Mouse (Mus musculus) ovary, postnatal 10 days (tissue): ENCODE measurements at regions not wholly inside any gene's neighbourhood (a gene's known extent, or its start where the extent isn't known, plus 50 kb on each side); places are given as distances from the start of the nearest gene placed in this dataset.

Experiments used
- DNase-seq: peaks from one replicate; pipeline ENCODE4 v3.0.0; 2022; ENCODE audit warnings: low spot score

DNA sequence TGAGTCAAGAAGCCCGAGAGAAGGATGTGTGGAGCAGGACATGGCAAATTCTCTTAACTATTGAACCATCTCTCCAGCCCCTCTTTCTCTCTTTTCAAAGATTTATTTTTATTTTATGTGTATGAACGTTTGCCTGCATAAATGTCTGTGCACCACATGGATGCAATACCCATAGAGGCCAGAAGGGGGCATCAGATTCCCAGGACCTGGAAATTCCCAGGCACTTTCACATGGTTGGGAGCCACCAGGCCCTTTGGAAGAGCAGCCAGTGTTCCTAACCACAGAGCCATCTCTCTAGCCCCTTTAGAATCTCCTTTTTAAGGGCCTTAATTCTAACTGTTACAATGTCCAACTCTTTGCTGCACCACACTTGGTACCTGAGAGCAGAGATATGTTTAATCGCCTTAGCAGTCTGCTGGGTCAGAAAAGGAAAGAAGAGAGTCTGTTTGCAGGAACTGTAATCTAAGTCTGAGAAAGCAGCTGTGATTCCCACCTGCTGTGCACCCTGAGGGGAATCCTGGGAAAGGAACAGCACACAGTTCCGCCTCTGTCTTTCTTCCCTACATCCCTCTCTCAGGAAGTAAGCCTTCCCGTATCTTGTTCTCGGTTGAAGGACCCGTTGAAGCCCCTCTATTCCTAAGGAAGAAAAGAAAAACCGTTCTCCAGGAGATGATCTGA lies 186.8 kb downstream of the Katnal1 start:
- no peak for DNase-seq

DNA sequence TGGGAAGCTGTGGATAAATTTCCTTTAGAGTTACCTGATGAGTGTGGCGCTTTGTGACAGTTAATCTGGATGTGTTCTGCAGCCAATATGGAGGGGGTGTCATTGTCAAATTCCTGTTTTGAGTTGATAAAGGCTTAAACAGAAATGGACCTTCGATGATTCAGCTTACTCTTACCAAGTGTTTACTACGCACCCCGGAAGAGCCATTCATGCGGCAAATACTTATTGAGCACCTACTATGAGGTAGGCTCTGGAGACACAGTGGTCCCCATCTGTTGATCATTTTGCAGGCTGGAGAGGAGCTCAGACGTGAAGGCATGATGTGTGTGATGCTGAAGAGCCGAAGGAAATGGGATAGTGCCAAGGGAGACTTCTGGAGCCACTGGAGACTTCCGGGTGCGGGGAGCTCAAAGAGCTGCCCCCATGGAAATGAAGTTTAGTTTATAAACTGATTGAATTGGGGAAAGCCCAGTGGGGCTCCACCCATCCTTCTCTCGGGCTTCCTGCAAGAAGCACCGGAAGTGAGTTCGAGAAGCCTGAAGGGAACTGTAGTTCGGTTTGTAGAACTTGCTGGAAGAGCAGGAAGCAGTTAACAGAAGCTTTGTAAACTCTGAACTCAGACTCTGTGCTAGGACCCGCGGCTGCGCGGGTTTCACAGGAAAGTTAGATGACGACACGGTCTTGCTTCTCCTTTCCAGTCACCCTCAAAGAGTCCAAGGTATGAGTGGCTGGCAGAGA lies 187.7 kb downstream of the Katnal1 start:
- no peak for DNase-seq

DNA sequence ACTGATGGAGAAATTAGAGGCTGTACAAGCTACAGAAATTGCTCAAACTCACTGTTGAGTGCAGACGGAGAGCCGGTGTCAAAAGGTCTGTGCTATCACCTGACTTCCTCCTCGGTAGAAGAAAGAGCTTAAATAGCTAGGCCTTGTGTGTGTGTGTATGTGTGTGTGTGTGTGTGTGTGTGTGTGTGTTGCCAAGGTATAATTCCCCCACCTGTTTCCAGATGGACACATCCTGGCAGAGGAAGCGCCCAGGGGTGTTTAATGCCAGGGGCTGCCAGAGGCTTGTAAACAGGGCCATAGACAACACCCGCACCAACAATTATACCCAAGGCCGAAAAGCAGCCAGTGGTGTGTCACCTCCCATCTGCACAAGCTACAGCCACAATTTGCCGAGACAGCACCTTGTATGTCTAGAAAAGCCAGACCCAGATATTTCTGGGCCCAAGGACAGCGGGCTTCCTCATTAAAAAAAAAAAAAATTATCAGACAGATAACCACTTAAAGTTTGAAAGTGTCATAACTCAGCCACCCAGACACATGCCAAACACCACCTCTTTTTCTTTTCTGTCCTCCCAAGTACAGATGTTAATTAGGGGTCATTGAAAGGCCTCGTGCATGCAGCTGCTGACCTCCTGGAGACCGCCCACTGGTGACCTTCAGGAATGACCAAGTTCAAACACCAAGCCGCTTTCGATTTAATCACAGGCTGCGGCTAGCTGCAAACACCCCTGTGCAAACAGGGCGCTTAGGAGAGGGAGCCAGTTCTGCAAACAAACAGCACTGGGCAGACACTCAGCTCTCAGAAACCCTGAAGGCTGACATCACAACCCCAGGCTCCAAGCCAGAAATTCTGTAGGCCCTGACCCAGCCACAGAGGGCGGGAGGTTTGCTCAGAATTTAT lies 188.0 kb upstream of the Ubl3 start:
- peak; percentile 27 for DNase-seq

DNA sequence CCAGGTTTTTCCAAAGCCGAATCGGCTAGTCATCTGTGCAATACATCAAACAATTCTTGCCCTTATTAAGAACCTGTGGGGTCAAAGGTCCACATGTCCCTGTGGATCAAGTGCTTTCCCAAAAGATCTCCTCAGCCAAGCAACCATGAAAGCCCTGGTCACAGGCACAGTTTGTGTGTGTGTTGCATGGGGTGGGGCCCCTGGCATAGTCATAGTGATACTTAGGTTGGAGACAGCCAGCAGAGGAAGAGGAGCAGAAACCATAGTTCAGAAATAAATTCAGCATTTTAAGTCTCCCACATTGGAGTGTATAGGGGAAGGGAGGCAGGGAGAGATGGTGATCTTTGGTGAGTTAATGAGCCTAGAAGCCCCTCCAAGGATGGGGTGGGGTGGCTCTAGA lies 187.1 kb upstream of the Ubl3 start:
- DNase-seq = no peak

DNA sequence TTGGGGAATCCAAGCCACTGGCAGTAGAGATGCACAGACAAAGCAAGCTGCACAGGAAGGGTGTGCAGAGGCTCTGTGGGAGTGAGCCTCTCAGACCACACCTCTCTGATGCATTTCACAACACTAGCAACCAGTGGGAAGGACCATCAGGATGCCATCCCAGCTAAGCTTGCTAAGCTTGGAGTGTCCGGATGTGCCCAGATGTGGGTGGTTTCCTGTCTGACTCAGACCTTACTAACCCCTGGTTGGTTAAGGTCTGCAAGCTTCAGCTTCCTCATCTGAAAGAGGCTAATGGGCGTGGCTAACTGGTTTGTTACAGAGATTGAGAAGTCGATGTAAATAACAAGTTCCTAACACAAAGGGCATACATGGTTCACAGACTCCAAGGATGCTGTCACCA lies 186.6 kb upstream of the Ubl3 start:
- no peak for DNase-seq

DNA sequence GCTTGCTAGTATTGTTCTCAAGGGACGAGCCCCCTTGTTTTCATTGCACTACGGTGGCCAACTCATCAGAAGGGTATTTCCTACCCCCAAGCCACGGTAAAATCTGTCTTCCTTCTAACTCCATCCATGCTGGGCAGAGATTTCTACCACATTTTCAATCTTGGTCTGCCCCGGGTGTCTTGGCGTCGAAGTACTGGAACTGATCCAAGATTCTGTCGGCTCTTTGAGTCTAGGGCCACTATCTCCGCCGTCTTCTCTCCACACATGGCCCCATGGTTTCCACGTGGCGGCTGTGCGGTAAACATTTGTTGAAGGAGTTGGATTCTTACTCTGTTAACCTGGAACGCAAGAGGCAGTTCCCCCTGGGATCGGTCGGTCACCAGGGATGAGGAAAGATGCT lies 177.0 kb upstream of the Ubl3 start:
- no peak for DNase-seq

DNA sequence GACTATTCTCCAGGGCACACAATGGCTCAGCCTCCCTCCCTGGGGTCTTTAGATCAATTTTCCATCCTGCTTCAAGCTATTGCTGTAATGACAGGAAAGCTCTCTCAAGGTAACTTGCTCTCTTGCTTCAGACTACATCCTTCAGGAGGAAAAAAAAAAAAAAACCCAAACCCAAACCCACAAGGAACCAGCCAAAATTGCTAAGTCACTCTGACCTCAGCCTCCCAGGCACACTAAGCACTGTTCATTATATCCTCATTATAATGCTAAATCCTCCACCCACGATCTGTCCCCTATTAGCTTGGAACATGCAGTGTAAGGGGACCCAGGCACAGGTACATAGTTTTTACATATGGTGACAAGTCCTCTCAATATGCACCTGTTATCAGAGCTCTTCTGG lies 175.9 kb upstream of the Ubl3 start:
- DNase-seq = no peak

DNA sequence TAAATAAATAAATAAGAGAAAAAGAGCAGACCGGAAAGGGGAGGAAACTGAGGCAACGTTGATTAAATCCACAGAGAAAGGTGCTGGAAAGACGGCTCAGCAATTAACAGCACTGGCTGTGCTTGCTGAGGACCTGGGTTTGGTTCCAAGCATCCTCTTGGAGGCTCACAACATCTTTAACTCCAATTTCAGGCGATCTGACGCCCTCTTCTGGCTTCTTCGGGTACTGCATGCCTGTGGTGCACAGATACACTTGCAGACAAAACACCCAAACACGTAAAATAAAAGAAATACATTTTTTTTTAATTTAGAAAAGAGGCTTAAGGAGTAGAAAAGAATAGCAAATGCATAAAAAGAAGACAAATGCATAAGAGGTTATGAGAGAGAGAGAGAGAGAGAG lies 173.9 kb upstream of the Ubl3 start:
- no peak for DNase-seq

DNA sequence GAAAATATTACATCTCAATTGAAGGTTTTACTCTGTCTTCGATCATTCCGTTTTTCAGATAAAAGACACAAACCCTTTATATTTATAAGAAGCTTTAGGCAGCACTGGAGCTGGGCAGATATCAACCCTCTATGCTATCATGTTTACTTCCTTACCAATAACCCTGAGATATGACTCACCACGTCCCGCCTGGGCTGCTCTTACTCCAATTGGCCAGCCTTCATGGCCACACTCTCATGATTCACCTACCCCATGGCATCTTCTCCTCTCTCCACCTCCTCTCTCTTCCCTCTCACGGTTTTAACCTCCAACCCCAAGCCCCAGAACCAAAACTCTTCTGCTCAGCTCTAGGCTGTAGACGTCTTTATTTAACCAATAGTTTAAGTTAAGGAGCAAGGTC lies 171.9 kb upstream of the Ubl3 start:
- DNase-seq = no peak

DNA sequence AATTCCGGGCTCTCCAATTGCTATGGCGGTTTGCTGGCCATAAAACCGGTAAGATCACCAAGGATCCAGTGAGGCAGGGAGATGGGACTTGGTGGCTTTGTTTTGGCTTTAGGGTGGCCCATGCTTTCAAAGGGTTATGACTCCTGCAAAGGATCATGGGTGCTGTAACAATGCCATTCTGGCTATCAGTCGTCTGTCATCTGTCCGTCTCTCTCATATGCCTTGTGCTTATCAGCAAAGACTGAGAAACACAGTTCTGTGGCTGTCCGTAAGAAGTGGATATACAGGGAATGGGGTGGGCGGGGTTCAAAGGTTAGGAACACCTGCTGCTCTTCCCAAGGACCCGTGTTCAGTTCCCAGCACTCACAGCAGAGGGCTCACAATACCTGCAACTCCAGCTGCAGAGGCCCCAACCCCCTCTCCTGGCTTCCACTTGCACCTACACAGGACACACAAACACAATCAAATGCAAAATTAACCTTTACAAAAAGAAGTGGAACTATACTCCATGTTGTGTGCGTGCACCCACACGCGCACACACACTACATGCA lies 171.2 kb upstream of the Ubl3 start:
- no peak for DNase-seq

DNA sequence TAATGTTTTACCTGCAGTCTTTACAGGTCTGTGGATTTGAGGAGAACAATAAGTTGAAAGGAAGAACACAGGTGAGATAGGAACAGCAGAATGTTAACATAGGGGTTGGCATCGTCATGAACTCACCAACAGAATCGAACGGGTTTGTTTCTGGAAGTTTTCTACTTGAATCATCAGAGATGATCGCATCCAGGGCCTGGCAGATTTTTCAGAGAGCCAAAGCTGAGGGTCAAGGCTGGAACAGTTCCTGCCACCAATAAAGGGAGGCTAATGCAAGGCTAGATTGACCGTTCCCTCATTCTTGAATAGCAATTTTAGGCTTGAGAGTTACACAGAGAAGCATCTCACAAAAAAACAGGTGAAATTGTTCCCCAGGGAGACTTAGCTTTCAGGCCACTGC lies 168.0 kb upstream of the Ubl3 start:
- DNase-seq = no peak

DNA sequence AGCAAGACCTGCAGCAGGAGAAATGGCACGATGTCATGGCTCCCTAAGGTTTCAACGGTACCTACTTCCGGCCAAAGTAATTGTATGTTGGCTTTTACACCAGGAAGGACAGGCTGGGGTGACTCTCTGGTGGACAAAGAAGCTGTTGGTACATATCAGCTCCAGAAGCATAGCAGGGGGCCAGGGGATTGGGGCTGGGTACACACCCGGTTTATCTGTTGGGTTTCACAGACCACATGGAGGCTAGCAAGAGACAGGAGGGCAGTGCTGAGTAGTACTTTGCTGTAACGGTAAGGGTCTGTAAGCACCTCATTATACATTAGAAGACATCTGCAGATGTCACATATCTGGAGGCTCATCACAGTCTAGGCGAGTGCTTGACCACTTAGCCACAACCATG lies 164.0 kb upstream of the Ubl3 start:
- no peak for DNase-seq

DNA sequence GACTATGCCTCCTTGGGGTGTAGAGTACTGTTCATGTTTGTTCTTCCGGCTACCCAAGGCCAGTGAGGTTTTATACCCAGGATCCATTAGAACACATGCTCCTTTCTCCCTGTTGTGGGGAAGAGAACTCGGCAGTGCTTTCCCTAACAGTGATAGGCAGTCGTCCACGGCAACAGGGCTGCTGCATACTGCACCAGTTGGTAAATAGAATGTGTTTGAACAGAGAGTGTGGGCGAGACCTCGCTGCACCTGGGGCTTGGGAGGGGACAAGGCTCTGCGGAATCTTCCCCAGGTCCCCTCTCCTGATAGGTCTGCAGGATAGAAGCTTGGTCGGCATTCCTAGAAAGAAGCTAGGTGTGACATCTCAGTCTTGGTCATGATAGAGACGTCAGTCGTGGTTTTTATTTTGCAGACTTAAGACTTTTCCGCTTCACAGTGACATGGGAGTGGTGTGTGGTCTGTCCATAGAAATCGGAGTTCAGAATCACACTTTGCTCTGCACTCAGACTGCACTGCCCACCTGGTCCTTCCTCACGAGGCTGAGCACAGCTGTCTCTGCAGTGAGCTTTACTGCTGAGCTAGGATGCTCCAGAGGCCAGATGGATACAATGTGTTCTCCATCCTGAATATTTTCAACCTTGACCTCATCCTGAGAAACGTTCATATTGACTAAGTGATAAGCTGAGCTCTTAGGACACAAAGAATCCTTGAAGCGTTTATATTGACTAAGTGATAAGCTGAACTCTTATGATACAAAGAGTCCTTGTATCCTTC lies 162.8 kb upstream of the Ubl3 start:
- DNase-seq = no peak

DNA sequence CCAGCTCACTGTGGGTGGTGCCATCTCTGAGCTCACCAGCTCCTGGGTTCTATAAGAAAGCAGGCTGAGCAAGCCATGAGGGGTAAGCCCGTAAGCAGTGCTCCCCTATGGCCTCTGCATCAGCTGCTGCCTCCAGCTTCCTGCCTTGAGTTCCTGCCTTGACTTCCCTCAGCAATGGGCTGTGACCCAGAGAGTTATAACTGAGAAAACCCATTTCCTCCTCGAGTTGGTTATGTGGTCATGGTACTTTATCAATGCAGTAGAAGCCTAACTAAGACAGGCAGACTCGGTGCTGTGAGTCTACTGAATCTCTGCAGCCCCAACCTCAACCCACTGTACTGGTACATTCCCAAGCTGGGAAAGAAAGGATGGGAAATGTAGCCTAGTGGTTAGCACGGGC lies 162.2 kb upstream of the Ubl3 start:
- DNase-seq = no peak

DNA sequence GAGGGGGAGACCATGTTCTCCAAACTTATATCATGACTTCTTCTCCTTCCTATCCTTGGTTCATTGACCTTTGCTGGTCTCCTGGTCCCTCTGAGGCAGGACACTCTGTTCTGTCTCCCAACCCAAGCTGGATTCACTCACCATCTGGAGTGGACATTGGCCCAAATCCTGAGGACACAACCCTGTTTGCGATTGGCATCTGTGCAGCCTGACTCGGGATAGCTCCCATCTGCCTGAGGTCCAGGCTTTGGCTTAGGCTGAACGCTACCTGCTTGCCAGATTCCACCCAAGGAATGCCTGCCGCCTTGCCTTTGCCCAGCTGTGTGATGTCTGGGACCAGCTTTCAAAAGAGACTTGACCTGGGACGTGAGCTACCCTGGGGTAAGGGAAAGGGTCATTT lies 161.2 kb upstream of the Ubl3 start:
- DNase-seq = no peak

DNA sequence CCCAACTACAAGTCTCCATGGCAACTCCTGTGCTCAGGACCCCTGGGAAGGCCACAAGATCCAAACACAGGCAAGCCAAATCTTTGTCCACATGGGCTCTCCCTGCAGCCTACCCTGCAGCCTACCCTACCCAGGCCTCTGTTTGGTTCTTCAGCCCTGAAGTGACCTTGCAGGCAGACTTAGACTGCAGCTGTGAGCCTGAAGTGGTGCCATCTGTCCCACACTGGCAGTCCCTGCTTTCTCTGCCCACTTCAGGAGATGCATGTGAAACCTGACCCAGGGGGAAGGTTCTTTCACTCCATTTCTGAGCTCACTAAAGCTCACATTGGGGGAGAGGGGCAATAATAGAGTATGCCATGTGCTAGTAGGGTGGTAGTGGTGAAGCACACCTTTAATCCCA lies 160.4 kb upstream of the Ubl3 start:
- DNase-seq = no peak

DNA sequence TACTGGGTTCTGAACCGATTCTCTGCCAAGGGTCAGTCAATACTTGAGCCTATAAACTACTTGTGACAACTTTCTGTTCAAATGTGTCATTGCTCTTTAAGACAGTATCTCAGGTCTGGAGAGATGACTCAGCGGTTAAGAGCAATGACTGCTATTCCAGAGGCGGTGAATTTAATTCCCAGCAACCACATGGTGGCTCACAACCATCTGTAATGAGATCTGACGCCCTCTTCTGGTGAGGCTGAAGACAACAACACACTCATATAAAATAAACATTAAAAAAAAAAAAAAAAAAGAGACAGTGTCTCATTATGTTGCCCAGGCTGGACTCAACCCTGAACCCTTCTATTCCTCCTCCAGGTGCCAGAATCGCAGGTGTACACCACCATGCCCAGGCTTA lies 159.0 kb upstream of the Ubl3 start:
- DNase-seq = no peak

DNA sequence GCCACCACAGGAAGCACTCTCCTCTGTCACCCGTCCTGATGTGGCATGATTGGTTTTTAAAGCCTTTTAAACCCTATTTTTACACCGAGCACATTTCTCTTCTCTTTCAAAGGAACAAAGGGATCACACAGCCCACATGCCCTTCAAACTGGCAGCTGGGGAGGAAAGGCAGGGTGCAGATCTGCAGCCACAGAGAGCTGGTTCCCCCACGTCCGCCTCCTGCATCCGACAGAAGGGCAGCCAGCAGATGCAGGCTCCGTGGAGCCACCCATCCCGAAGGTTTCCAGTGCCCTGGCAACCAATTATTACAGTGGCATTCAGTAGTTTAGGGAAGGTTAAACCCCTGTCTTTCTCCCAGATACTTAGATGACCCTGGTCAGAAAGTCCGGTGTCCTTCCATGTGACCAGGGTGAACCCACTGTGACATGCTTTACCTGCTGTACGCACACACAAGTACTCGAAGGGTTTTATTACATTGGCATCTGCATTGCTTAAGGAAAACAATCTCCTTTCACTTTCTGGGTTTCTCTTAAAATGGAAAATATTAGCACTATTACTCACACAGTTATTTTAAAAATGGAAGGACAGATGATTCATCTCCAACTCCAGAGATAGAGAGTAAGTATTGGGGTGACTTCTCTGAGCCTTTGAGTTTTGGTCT lies 156.7 kb upstream of the Ubl3 start:
- no peak for DNase-seq

DNA sequence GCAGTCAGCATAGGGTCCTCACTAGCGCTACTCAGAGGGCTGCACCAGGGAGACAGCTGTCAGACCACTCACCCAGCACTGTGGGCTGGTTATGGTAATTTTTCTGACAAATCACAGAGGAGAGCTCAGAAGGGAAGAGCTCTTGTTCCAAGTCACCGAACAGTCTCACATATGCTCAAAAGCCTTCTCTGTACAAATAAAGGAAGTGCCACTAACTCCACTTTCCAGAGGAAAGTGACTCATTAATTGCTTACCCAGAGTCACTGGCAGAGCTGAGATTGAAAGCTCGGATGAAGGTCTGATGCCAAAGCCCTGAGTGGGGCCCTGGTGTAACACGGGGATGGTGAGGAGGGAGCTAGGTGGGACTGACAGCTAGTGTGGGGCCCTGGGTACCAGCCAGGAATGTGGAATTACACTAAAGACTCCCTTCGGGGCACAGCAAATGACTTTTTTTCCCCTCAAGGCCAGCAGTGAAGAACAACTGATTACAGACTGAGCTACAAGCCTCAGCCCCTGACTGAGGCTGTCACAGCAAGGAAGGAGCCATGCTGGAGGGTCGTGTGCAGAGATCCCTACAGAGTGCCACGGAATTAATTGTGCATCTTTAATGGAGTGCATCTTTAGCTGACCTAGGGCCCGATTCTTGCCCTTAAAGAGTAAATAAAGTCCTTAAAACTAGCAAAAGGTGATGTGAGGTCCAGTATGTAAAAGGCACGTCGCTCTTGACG lies 155.6 kb upstream of the Ubl3 start:
- DNase-seq = no peak

DNA sequence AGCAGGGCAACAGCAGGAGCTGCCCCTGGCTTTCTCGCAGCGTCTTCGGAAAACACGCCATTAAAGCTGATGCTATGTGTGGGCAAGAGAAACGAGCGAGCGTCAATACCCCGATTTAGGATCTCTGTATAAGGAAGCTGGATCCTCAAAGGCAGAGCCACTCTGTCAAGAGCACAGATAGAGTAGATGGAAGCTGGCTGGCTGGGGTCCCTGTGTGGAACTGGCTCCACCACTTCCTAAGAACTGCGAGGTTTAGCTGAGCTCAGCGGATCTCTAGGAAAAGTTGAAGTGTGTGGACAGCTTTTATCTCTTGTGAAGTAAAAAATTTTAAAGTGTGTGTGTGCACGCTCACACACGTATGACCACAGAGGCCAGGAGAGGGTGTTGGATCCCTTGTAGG lies 154.7 kb upstream of the Ubl3 start:
- DNase-seq = no peak
